Mouse (Mus musculus) ES-Bruce4 (cell line): ENCODE results near the gene Col4a2.

Experiments
- CTCF ChIP-seq: IDR thresholded peaks from one replicate; pipeline ENCODE4 v1.8.1; 2011; ENCODE audit warnings: low read depth, low read length
- EP300 ChIP-seq: IDR thresholded peaks from 2 replicates; pipeline ENCODE4 v1.6.1; 2011; ENCODE audit warnings: low read depth, low read length; ENCODE audit not compliant: insufficient read depth
- POLR2A ChIP-seq: IDR thresholded peaks from one replicate; pipeline ENCODE4 v1.8.1; 2011; ENCODE audit warnings: low read length; ENCODE audit not compliant: insufficient read depth

DNA sequence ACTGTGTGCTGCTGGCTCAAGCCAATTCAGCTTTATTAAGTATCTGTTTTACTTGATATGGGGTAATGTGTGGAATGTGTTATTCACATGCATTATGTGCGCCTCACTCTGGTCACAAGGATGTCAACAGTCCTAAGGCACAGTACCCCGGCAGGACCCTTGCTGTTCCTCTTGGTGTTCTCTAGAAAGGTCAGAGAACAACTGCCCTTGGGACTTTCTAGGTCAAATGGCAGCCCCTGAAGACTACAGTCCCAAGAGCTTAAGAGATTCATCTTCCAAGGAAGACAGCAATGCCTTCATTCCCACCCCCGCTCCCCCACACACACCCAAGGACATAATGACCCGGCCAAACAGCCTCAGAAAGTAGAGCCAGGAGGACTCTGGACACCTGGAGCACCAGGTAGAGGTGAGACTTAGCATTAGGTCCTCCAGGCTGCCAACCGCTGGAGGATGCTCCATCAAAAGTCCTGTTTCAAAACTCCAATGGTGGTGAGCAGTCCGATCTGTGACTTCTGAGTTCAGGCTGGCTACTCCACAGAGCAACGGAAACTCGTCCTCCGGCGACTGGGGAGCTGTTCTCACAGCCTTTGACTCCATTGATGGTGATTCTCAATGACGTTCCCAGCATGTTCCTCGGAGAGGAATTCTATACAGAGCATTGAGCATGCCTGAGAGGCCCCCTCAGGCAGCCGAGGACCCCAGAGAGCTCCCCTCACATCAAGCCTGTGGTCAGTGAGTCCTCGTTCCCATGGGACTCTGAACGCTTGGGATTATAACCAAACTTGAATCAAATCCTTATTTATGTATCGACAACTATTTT lies 65.0 kb downstream of the Col4a2 start:
- no peak for TF ChIP-seq CTCF
- TF ChIP-seq POLR2A = no peak
- no peak for TF ChIP-seq EP300
